Mouse (Mus musculus): ENCODE results near the gene Usp10. TPM values are rescaled to one million over a fixed set of nuclear protein-coding genes. Genes with fewer than 3 reads are reported as not detected.

Gene Usp10
- polyA plus RNA-seq, 1 experiment from 2014 or later, result 127 TPM

GRCm38 (mm10) chr8:119941471-119941870 is 31.3 kb downstream of the Usp10 start:
- Histone ChIP-seq H3K9me3 (no peaks in the 10 kb centered on the region), H3K4me3 (no peak overlapping the region), H3K4me1 (no peaks in the 10 kb centered on the region), H3K9ac (no peak overlapping the region), H3K27ac (no peak overlapping the region), H3K36me3 (peaks cover 77% of the 10 kb centered on the region), H3K27me3 (no peaks in the 10 kb centered on the region), H3K4me2 (no peak overlapping the region)
- 94% methylated on average over 18 of the region's 18 CpGs for WGBS
- ATAC-seq (ENCODE audit: insufficient number of reproducible peaks, insufficient read depth, low FRiP score, low TSS enrichment, low read depth), result no peak

GRCm38 (mm10) chr8:119943616-119944015 is 33.5 kb downstream of the Usp10 start:
- Histone ChIP-seq H3K4me3 (no peak overlapping the region), H3K27ac (no peak overlapping the region), H3K4me1 (peaks cover 4% of the 10 kb centered on the region; the same call in 1 of the 2 replicates), H3K9me3 (no peaks in the 10 kb centered on the region), H3K4me2 (no peak overlapping the region), H3K27me3 (no peaks in the 10 kb centered on the region), H3K9ac (no peak overlapping the region), H3K36me3 (peaks cover 79% of the 10 kb centered on the region)
- WGBS, result 93% methylated on average over 10 of the region's 10 CpGs
- ATAC-seq (ENCODE audit: insufficient number of reproducible peaks, insufficient read depth, low FRiP score, low TSS enrichment, low read depth), result no peak

GRCm38 (mm10) chr8:119944096-119944811 is 34.1 kb downstream of the Usp10 start:
- ATAC-seq (ENCODE audit: insufficient number of reproducible peaks, insufficient read depth, low FRiP score, low TSS enrichment, low read depth), result 0 out of 2 replicates have a peak, but pooled peaks have one; percentile 17

DNA sequence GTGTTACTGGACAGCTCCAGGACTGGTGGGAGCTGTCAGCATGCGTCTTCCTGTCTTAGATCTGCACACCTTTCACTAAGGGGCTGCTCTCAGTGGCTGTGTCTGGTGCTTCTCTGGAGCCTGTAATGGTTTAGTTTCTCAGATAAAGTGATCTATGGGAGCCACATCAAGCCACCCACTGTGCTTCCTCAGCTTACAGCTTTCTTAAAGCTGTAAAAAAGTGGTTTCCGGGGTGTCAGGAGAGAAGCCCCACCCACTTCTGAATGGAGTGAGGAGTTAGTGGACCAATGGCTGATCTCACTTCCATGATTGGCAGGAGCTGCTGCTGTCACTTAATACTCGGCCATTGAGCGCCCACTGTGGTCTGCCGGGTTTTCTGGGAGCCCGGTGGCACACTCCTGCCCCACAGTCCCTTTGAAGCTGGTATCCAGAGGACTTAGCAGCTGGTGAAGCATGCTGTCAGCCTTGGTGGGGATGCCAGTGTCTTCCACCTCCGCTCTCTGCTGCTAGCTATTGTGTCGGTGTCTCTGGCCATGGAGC is 36.2 kb downstream of the Usp10 start:
- Histone ChIP-seq H3K9me3 (no peaks in the 10 kb centered on the region), H3K9ac (no peak overlapping the region)
- 82% methylated on average over 8 of the region's 8 CpGs for whole genome bisulfite sequencing

More at GRCm38 (mm10) chr8:119944096-119944811, 34.1 kb downstream of the Usp10 start:
- peaks cover 4% of the 10 kb centered on the region; the same call in 1 of the 2 replicates for H3K4me1 ChIP-seq
- H3K27ac ChIP-seq, result no peak overlapping the region
- WGBS, result 56% methylated on average over 9 of the region's 9 CpGs
- H3K36me3 ChIP-seq, result peaks cover 81% of the 10 kb centered on the region
- H3K4me3 ChIP-seq, result no peak overlapping the region
- H3K9me3 ChIP-seq, result no peaks in the 10 kb centered on the region
- H3K4me2 ChIP-seq, result no peak overlapping the region
- no peaks in the 10 kb centered on the region for H3K27me3 ChIP-seq
- no peak overlapping the region for H3K9ac ChIP-seq

DNA sequence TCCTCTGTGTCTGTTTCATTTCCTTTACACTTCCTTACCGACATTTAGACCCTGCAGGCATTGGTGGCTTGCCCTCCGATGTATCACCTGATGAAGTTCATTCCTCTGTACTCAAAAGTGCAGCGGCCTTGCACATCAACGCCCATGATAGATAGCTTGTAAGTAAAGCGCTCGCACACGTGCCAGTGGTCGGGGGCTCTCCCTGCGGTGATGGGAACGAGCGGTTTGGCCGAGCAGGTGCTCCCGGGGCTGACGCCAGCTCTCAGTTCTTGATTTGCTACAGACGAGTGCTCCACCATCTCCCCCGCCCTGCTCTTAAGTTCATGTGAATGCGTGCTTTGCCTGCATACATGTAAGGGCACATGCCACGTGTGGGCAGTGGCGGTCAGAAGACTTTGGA is 37.5 kb downstream of the Usp10 start:
- Histone ChIP-seq H3K4me1 (peaks cover 17% of the 10 kb centered on the region), H3K4me2 (no peak overlapping the region), H3K36me3 (peaks cover 90% of the 10 kb centered on the region), H3K27ac (no peak overlapping the region), H3K9ac (no peak overlapping the region), H3K4me3 (no peak overlapping the region), H3K9me3 (no peaks in the 10 kb centered on the region), H3K27me3 (no peaks in the 10 kb centered on the region)
- no peak for ATAC-seq (ENCODE audit: insufficient number of reproducible peaks, insufficient read depth, low FRiP score, low TSS enrichment, low read depth)
- 85% methylated on average over 19 of the region's 19 CpGs for WGBS

More for the DNA sequence above, 36.2 kb downstream of the Usp10 start:
- Histone ChIP-seq H3K36me3 (peaks cover 90% of the 10 kb centered on the region), H3K4me1 (peaks cover 17% of the 10 kb centered on the region), H3K4me3 (no peak overlapping the region), H3K27me3 (no peaks in the 10 kb centered on the region), H3K27ac (no peak overlapping the region), H3K4me2 (no peak overlapping the region)
- no peak for ATAC-seq (ENCODE audit: insufficient number of reproducible peaks, insufficient read depth, low FRiP score, low TSS enrichment, low read depth)

DNA sequence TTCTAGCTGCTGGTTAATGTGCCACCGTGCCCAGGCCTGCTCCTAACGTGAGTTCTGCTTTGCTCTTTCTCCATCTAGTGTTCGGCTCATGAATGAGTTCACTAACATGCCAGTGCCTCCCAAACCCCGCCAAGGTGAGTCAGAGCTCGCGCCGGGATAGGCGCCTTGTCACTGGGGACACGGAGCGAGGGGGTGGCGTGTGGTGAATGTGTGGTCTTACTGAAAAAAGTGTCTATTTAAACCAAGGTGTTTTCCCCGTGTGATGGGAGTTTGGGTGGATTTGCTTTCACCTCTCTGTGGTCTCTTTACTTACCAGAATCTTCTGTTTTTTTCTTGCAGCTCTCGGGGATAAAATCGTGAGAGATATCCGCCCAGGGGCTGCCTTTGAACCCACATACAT is 38.2 kb downstream of the Usp10 start:
- Histone ChIP-seq H3K4me2 (no peak overlapping the region), H3K9me3 (no peaks in the 10 kb centered on the region), H3K4me3 (no peak overlapping the region), H3K36me3 (peaks cover 91% of the 10 kb centered on the region), H3K27me3 (no peaks in the 10 kb centered on the region), H3K9ac (no peak overlapping the region), H3K4me1 (peaks cover 17% of the 10 kb centered on the region), H3K27ac (no peak overlapping the region)
- no peak for ATAC-seq (ENCODE audit: insufficient number of reproducible peaks, insufficient read depth, low FRiP score, low TSS enrichment, low read depth)
- 81% methylated on average over 15 of the region's 15 CpGs for WGBS

DNA sequence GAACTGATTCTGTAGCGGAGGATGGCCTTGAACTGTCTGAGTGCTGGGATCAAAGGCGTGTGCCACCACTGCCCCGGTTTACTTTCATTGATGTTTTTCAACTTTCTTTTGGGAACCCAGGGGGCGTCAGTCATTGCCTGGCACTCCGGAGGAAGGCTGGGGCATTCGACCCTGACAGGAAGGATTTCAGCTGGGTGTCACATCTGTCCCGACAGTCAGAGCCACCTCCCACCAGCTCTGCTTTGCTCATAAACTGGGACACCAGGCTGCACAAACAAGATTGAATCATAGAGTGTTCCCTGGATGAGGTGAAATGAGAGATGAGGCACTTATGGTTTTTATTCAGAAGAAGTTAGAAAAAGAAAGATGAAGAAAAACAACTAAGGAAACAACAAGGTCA is 42.1 kb downstream of the Usp10 start:
- Histone ChIP-seq H3K4me3 (no peak overlapping the region), H3K9me3 (no peaks in the 10 kb centered on the region), H3K9ac (no peak overlapping the region), H3K27ac (no peak overlapping the region), H3K27me3 (no peaks in the 10 kb centered on the region), H3K4me2 (no peak overlapping the region), H3K4me1 (peaks cover 17% of the 10 kb centered on the region), H3K36me3 (peaks cover 94% of the 10 kb centered on the region)
- no peak for ATAC-seq (ENCODE audit: insufficient number of reproducible peaks, insufficient read depth, low FRiP score, low TSS enrichment, low read depth)
- 79% methylated on average over 7 of the region's 7 CpGs for WGBS

- H3K36me3 ChIP-seq, result peaks cover 94% of the 10 kb centered on the region
- no peak overlapping the region for H3K4me3 ChIP-seq
- H3K4me1 ChIP-seq, result peaks cover 16% of the 10 kb centered on the region
- H3K27ac ChIP-seq, result no peak overlapping the region
- H3K9me3 ChIP-seq, result no peaks in the 10 kb centered on the region
- H3K27me3 ChIP-seq, result no peaks in the 10 kb centered on the region
- no peak overlapping the region for H3K9ac ChIP-seq
- H3K4me2 ChIP-seq, result no peak overlapping the region
- WGBS, result 82% methylated on average over 5 of the region's 5 CpGs
- no peak for ATAC-seq (ENCODE audit: insufficient number of reproducible peaks, insufficient read depth, low FRiP score, low TSS enrichment, low read depth)
These were observed 42.6 kb downstream of the Usp10 start for GRCm38 (mm10) chr8:119952747-119953146.

DNA sequence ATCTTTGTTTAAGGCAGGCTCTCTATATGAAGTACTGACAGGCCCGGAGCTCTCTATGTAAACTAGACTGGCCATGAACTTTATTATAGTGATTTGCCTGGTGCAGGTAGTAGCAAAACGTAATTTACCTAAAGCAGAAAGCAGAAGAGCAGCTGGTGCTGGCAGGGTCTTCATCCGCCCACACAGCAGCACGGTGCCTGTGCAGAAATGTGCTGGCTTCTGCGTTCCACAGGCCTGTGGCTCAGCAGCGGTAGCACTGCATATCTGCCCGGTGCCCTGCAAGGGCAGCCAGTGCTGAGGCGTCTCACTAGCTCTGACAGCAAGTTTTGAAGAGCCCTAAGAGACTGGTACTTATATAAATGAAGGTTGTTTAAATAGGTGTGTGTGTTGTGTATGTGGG is 45.2 kb downstream of the Usp10 start:
- Histone ChIP-seq H3K4me1 (peaks cover 11% of the 10 kb centered on the region), H3K4me3 (no peak overlapping the region), H3K4me2 (no peak overlapping the region), H3K9ac (no peak overlapping the region), H3K9me3 (no peaks in the 10 kb centered on the region), H3K36me3 (peaks cover 77% of the 10 kb centered on the region), H3K27ac (no peak overlapping the region), H3K27me3 (no peaks in the 10 kb centered on the region)
- 95% methylated on average over 8 of the region's 8 CpGs for WGBS
- no peak for ATAC-seq (ENCODE audit: insufficient number of reproducible peaks, insufficient read depth, low FRiP score, low TSS enrichment, low read depth)

- Histone ChIP-seq H3K27ac (no peak overlapping the region), H3K4me2 (no peak overlapping the region), H3K9ac (no peak overlapping the region), H3K9me3 (no peaks in the 10 kb centered on the region), H3K4me3 (no peak overlapping the region), H3K27me3 (no peaks in the 10 kb centered on the region), H3K4me1 (peaks cover 8% of the 10 kb centered on the region), H3K36me3 (peaks cover 49% of the 10 kb centered on the region)
- no peak for ATAC-seq (ENCODE audit: insufficient number of reproducible peaks, insufficient read depth, low FRiP score, low TSS enrichment, low read depth)
- 96% methylated on average over 10 of the region's 10 CpGs for WGBS
These were observed 47.9 kb downstream of the Usp10 start for GRCm38 (mm10) chr8:119958076-119958475.

GRCm38 (mm10) chr8:119960531-119961104 is 50.5 kb downstream of the Usp10 start:
- peaks cover 15% of the 10 kb centered on the region for H3K4me1 ChIP-seq
- no peaks in the 10 kb centered on the region for H3K9me3 ChIP-seq
- H3K4me2 ChIP-seq, result no peak overlapping the region
- peaks cover 24% of the 10 kb centered on the region for H3K36me3 ChIP-seq
- 52% methylated on average over 5 of the region's 5 CpGs for WGBS
- ATAC-seq (ENCODE audit: insufficient number of reproducible peaks, insufficient read depth, low FRiP score, low TSS enrichment, low read depth), result no peak
- no peak overlapping the region for H3K4me3 ChIP-seq
- no peaks in the 10 kb centered on the region for H3K27me3 ChIP-seq
- no peak overlapping the region for H3K9ac ChIP-seq
- H3K27ac ChIP-seq, result no peak overlapping the region

- Histone ChIP-seq H3K9me3 (0 out of 2 replicates have a peak, but pooled peaks cover 4% of the 10 kb centered on the region), H3K4me2 (no peak overlapping the region)
These were observed 54.7 kb downstream of the Usp10 start for GRCm38 (mm10) chr8:119964859-119965258.

More at GRCm38 (mm10) chr8:119964859-119965258, 54.7 kb downstream of the Usp10 start:
- Histone ChIP-seq H3K36me3 (no peaks in the 10 kb centered on the region), H3K4me1 (peaks cover 15% of the 10 kb centered on the region), H3K9ac (no peak overlapping the region), H3K4me3 (no peak overlapping the region), H3K27ac (0 out of 2 replicates have a peak overlapping the region, but pooled peaks have one; percentile 51), H3K27me3 (no peaks in the 10 kb centered on the region)
- ATAC-seq (ENCODE audit: insufficient number of reproducible peaks, insufficient read depth, low FRiP score, low TSS enrichment, low read depth), result no peak
- WGBS, result 62% methylated on average over 4 of the region's 4 CpGs

Measured in embryonic facial prominence, embryonic 13.5 days (tissue).